Mouse (Mus musculus): ENCODE data around the gene Dazap2. TPM values are rescaled to one million over a fixed set of nuclear protein-coding genes. Genes with fewer than 3 reads are reported as not detected.
"Not testable (repeated sequence)": the region's sequence is repeated elsewhere in the genome, so short reads cannot be mapped to it uniquely, and the experiment has no call there.

Dazap2 gene
- total RNA-seq, 2 experiments from 2014 or later = 78.4 to 92.4 TPM

GRCm38 (mm10) chr15:100606677-100607076 is 8.5 kb upstream of the Dazap2 start:
- not testable (repeated sequence) for DNase-seq (ENCODE audit: low spot score in 2 of 2)

GRCm38 (mm10) chr15:100611951-100612350 is 3.2 kb upstream of the Dazap2 start:
- no peak for DNase-seq (ENCODE audit: low spot score in 2 of 2)

- DNase-seq (ENCODE audit: low spot score in 2 of 2) = no peak
Measured at GRCm38 (mm10) chr15:100612432-100612831, 2.7 kb upstream of the Dazap2 start.

GRCm38 (mm10) chr15:100613584-100613983 is 1.6 kb upstream of the Dazap2 start:
- DNase-seq (ENCODE audit: low spot score in 2 of 2) = peak; percentile 86 to 88

- peak in 1 of 2 experiments; percentile 64 for DNase-seq (ENCODE audit: low spot score in 2 of 2)
Measured at GRCm38 (mm10) chr15:100614218-100614995, 742 bp upstream of the Dazap2 start.

GRCm38 (mm10) chr15:100615825-100616220 is 674 bp downstream of the Dazap2 start:
- DNase-seq (ENCODE audit: low spot score in 2 of 2) = peak; percentile 88 to 92

GRCm38 (mm10) chr15:100616221-100616620 is 1.1 kb downstream of the Dazap2 start:
- DNase-seq (ENCODE audit: low spot score in 2 of 2) = no peak

GRCm38 (mm10) chr15:100619200-100619599 is 4.1 kb downstream of the Dazap2 start:
- no peak for DNase-seq (ENCODE audit: low spot score in 2 of 2)

- DNase-seq (ENCODE audit: low spot score in 2 of 2) = not testable (repeated sequence)
Measured at GRCm38 (mm10) chr15:100621671-100622070, 6.5 kb downstream of the Dazap2 start.

GRCm38 (mm10) chr15:100622164-100622563 is 7.0 kb downstream of the Dazap2 start:
- no peak for DNase-seq (ENCODE audit: low spot score in 2 of 2)

- DNase-seq (ENCODE audit: low spot score in 2 of 2) = no peak
Measured at GRCm38 (mm10) chr15:100623754-100624153, 8.6 kb downstream of the Dazap2 start.

GRCm38 (mm10) chr15:100624435-100624834 is 9.3 kb downstream of the Dazap2 start:
- DNase-seq (ENCODE audit: low spot score in 2 of 2) = no peak

- no peak for DNase-seq (ENCODE audit: low spot score in 2 of 2)
Measured at GRCm38 (mm10) chr15:100627287-100627686, 12.1 kb downstream of the Dazap2 start.

- DNase-seq (ENCODE audit: low spot score in 2 of 2) = no peak
Measured at GRCm38 (mm10) chr15:100627774-100628370, 12.7 kb downstream of the Dazap2 start.

- no peak for DNase-seq (ENCODE audit: low spot score in 2 of 2)
Measured at GRCm38 (mm10) chr15:100628797-100629196, 13.6 kb downstream of the Dazap2 start.

- no peak for DNase-seq (ENCODE audit: low spot score in 2 of 2)
Measured at GRCm38 (mm10) chr15:100630126-100630525, 15.0 kb downstream of the Dazap2 start.

- DNase-seq (ENCODE audit: low spot score in 2 of 2) = no peak
Measured at GRCm38 (mm10) chr15:100631454-100632170, 16.5 kb downstream of the Dazap2 start.

- no peak for DNase-seq (ENCODE audit: low spot score in 2 of 2)
Measured at GRCm38 (mm10) chr15:100632323-100632722, 17.2 kb downstream of the Dazap2 start.

- DNase-seq (ENCODE audit: low spot score in 2 of 2) = no peak
Measured at GRCm38 (mm10) chr15:100633341-100633740, 18.2 kb downstream of the Dazap2 start.

GRCm38 (mm10) chr15:100635239-100635638 is 20.1 kb downstream of the Dazap2 start:
- no peak for DNase-seq (ENCODE audit: low spot score in 2 of 2)

GRCm38 (mm10) chr15:100635851-100636645 is 20.9 kb downstream of the Dazap2 start:
- no peak for DNase-seq (ENCODE audit: low spot score in 2 of 2)
